Mouse (Mus musculus) forebrain, embryonic 15.5 days (tissue): Measurements from ENCODE around the gene Sfswap. TPM values are rescaled to one million over a fixed set of nuclear protein-coding genes. Genes with fewer than 3 reads are reported as not detected.
"Not testable (repeated sequence)": the region's sequence is repeated elsewhere in the genome, so short reads cannot be mapped to it uniquely, and the experiment has no call there.

Source experiments
- ATAC-seq: fragments of 200-750 bp; cut with Nextera tagmentation; replicated peaks from 2 replicates; pipeline ENCODE4 v1.8.0; 2017; ENCODE audit warnings: mild to moderate bottlenecking, moderate TSS enrichment, moderate library complexity
- H3K27ac ChIP-seq: fragments of 300-500 bp; sonication (generic); replicated peaks from 2 replicates; pipeline ENCODE4 v1.5.1; 2015; ENCODE audit warnings: mild to moderate bottlenecking, inconsistent platforms
- H3K27me3 ChIP-seq: fragments of 300-500 bp; sonication (generic); 2 replicates; pipeline ENCODE4 v1.6.1; 2015; ENCODE audit warnings: inconsistent platforms
- H3K36me3 ChIP-seq: fragments of 300-500 bp; sonication (generic); 2 replicates; pipeline ENCODE4 v1.6.1; 2015; ENCODE audit warnings: mild to moderate bottlenecking, inconsistent platforms
- H3K4me1 ChIP-seq: fragments of 300-500 bp; sonication (generic); 2 replicates; pipeline ENCODE4 v1.6.1; 2015; ENCODE audit warnings: inconsistent platforms
- H3K4me2 ChIP-seq: fragments of 300-500 bp; sonication (generic); replicated peaks from 2 replicates; pipeline ENCODE4 v1.6.1; 2015; ENCODE audit warnings: mild to moderate bottlenecking, inconsistent platforms
- H3K4me3 ChIP-seq: fragments of 300-500 bp; sonication (generic); 2 replicates; pipeline ENCODE4 v1.5.1; 2015; ENCODE audit warnings: mild to moderate bottlenecking, inconsistent platforms
- H3K9ac ChIP-seq: fragments of 300-500 bp; sonication (generic); replicated peaks from 2 replicates; pipeline ENCODE4 v1.6.1; 2015; ENCODE audit warnings: mild to moderate bottlenecking, inconsistent platforms
- H3K9me3 ChIP-seq: fragments of 300-500 bp; sonication (generic); 2 replicates; pipeline ENCODE4 v1.6.1; 2016; ENCODE audit warnings: inconsistent platforms
- WGBS: fragments of 180-500 bp; shearing (Covaris S2); methylation state at CpG from one replicate; pipeline ENCODE4 v1.1.7; 2015; ENCODE audit warnings: mixed read lengths; 5-methylcytosine and 5-hydroxymethylcytosine counted together
- polyA plus RNA-seq: library from polyadenylated mRNA; unstranded; fragments of >200 nt; fragmentation: Nextera tagmentation; extraction: Ambion mirVana; gene quantifications from 2 replicates; pipeline ENCODE4 v1.2.1, GENCODE M21; 2015

Sfswap gene
- polyA plus RNA-seq, 1 experiment from 2014 or later = 61.0 TPM

- no peaks in the 10 kb centered on the region for H3K9me3 ChIP-seq
- no peaks in the 10 kb centered on the region for H3K27me3 ChIP-seq
- no peak overlapping the region for H3K4me3 ChIP-seq
- H3K9ac ChIP-seq = no peak overlapping the region
- WGBS = 50% methylated on average over 19 of the region's 19 CpGs
- peaks cover 22% of the 10 kb centered on the region for H3K4me1 ChIP-seq
- peaks cover 27% of the 10 kb centered on the region for H3K36me3 ChIP-seq
- H3K27ac ChIP-seq = no peak overlapping the region
- ATAC-seq = peak; percentile 65
- H3K4me2 ChIP-seq = no peak overlapping the region
Measured at GRCm38 (mm10) chr5:129594116-129595114, 93.4 kb downstream of the Sfswap start.

GRCm38 (mm10) chr5:129602071-129602487, 101.1 kb downstream of the Sfswap start:
- H3K4me1 ChIP-seq = no peaks in the 10 kb centered on the region
- H3K36me3 ChIP-seq = peaks cover 54% of the 10 kb centered on the region
- no peaks in the 10 kb centered on the region for H3K27me3 ChIP-seq
- WGBS = 24% methylated on average over 16 of the region's 16 CpGs
- no peak overlapping the region for H3K9ac ChIP-seq
- ATAC-seq = no peak
- H3K4me2 ChIP-seq = no peak overlapping the region
- H3K9me3 ChIP-seq = no peaks in the 10 kb centered on the region
- H3K4me3 ChIP-seq = no peak overlapping the region
- no peak overlapping the region for H3K27ac ChIP-seq

GRCm38 (mm10) chr5:129607476-129607875, 106.5 kb downstream of the Sfswap start:
- no peaks in the 10 kb centered on the region for H3K27me3 ChIP-seq
- WGBS = 85% methylated on average over 8 of the region's 8 CpGs
- H3K4me1 ChIP-seq = no peaks in the 10 kb centered on the region
- no peak overlapping the region for H3K4me3 ChIP-seq
- H3K36me3 ChIP-seq = peaks cover 26% of the 10 kb centered on the region
- H3K27ac ChIP-seq = no peak overlapping the region
- H3K9me3 ChIP-seq = no peaks in the 10 kb centered on the region
- ATAC-seq = no peak
- no peak overlapping the region for H3K9ac ChIP-seq
- H3K4me2 ChIP-seq = no peak overlapping the region

GRCm38 (mm10) chr5:129611060-129611459, 110.0 kb downstream of the Sfswap start:
- H3K4me1 ChIP-seq = no peaks in the 10 kb centered on the region
- H3K4me3 ChIP-seq = no peak overlapping the region
- no peak overlapping the region for H3K27ac ChIP-seq
- H3K9me3 ChIP-seq = no peaks in the 10 kb centered on the region
- ATAC-seq = 0 out of 2 replicates have a peak, but pooled peaks have one; percentile 48
- H3K27me3 ChIP-seq = no peaks in the 10 kb centered on the region
- H3K36me3 ChIP-seq = peaks cover 8% of the 10 kb centered on the region; the same call in 1 of the 2 replicates
- no peak overlapping the region for H3K4me2 ChIP-seq
- no peak overlapping the region for H3K9ac ChIP-seq
- 11% methylated on average over 1 of the region's 1 CpGs for WGBS

GRCm38 (mm10) chr5:129620600-129620999, 119.6 kb downstream of the Sfswap start:
- H3K4me2 ChIP-seq, H3K9ac ChIP-seq, H3K4me1 ChIP-seq, H3K4me3 ChIP-seq, H3K27ac ChIP-seq, H3K36me3 ChIP-seq, ATAC-seq, H3K27me3 ChIP-seq, H3K9me3 ChIP-seq: not testable (repeated sequence)
- 65% methylated on average over 9 of the region's 9 CpGs for WGBS

Other genes with a start within 250 kb of the Sfswap start
- gene Mmp17, start 82.9 kb downstream of the Sfswap start, polyA plus RNA-seq = 17.9 and 20.2 TPM in 2 replicates
- gene Zfp11, start 168.9 kb downstream of the Sfswap start, polyA plus RNA-seq = 9.3 and 9.4 TPM in 2 replicates
- gene Sept14, start 207.3 kb downstream of the Sfswap start, polyA plus RNA-seq = not detected in 2 replicates
- gene Mrps17, start 214.3 kb downstream of the Sfswap start, polyA plus RNA-seq = 189 TPM in 2 replicates
- 75.0 and 79.4 TPM in 2 replicates for gene Nipsnap2, start 223.8 kb downstream of the Sfswap start, polyA plus RNA-seq